Mouse (Mus musculus) hindbrain, embryonic 15.5 days (tissue): Measurements from ENCODE around the gene Trim7. TPM values are rescaled to one million over a fixed set of nuclear protein-coding genes. Genes with fewer than 3 reads are reported as not detected.
A peak's percentile ranks its signal among the peaks of the same experiment; 100 is the strongest.

ENCODE experiments used
- ATAC-seq: fragments of 200-750 bp; cut with Nextera tagmentation; 2 replicates; pipeline ENCODE4 v1.8.0; 2017; ENCODE audit warnings: low read depth, moderate number of reproducible peaks, moderate TSS enrichment; ENCODE audit not compliant: low FRiP score
- H3K27ac ChIP-seq: fragments of 300-500 bp; sonication (generic); replicated peaks from 2 replicates; pipeline ENCODE4 v1.5.1; 2015; ENCODE audit warnings: mild to moderate bottlenecking, inconsistent platforms
- H3K27me3 ChIP-seq: fragments of 300-500 bp; sonication (generic); 2 replicates; pipeline ENCODE4 v1.6.1; 2015; ENCODE audit warnings: control low read depth, inconsistent platforms
- H3K36me3 ChIP-seq: fragments of 300-500 bp; sonication (generic); 2 replicates; pipeline ENCODE4 v1.6.1; 2015; ENCODE audit warnings: control low read depth, inconsistent platforms
- H3K4me1 ChIP-seq: fragments of 300-500 bp; sonication (generic); replicated peaks from 2 replicates; pipeline ENCODE4 v1.6.1; 2015; ENCODE audit warnings: control low read depth, inconsistent platforms
- H3K4me2 ChIP-seq: fragments of 300-500 bp; sonication (generic); 2 replicates; pipeline ENCODE4 v1.6.1; 2015; ENCODE audit warnings: moderate library complexity, mild to moderate bottlenecking, inconsistent platforms
- H3K4me3 ChIP-seq: fragments of 300-500 bp; sonication (generic); 2 replicates; pipeline ENCODE4 v1.5.1; 2015; ENCODE audit warnings: mild to moderate bottlenecking, inconsistent platforms
- H3K9ac ChIP-seq: fragments of 300-500 bp; sonication (generic); 2 replicates; pipeline ENCODE4 v1.6.1; 2015; ENCODE audit warnings: inconsistent platforms
- H3K9me3 ChIP-seq: fragments of 300-500 bp; sonication (generic); 2 replicates; pipeline ENCODE4 v1.6.1; 2016; ENCODE audit warnings: control low read depth, inconsistent platforms
- WGBS: fragments of 180-500 bp; shearing (Covaris S2); methylation state at CpG from one replicate; pipeline ENCODE4 v1.1.7; 2015; 5-methylcytosine and 5-hydroxymethylcytosine counted together
- polyA plus RNA-seq: library from polyadenylated mRNA; unstranded; fragments of >200 nt; fragmentation: Nextera tagmentation; extraction: Ambion mirVana; gene quantifications from 2 replicates; pipeline ENCODE4 v1.2.1, GENCODE M21; 2015

Gene Trim7
- polyA plus RNA-seq, 1 experiment from 2014 or later: 3.7 TPM

DNA sequence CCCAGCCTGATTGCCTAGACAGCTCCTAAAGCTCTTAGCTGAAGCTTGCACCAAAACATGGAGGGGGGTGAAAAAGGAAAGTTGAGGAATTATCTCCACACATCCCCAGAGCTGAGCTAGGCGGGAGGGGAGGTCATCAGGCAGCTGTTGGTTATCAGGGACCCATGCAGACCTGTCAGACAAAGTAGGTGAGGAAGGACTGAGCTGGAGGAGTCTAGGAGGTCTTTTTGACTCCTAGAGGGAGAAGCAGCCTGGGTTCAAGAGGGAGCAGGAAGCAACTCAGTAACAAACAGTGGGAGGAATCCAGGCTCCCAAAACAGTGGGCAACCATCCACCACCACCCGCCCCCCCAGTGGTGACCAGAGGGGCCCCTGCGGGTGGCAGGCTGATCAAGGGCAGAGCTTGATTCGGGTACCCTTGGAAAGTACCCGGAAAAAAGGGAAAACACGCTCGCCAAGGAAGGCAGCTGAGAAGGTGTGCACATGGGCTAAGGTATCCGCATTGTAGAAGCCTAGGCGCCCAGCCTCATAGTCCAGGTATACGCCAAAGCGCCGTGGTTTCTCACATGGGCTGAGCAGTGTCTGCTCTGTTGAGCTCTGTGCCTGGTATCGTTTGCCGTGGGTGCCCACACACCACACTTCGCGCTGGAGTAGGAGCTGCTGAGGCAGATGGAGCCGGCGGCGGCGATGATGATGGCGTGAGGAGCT lies 18.9 kb upstream of the Trim7 start:
- Histone ChIP-seq H3K4me2 (no peak overlapping the region), H3K27me3 (no peaks in the 10 kb centered on the region), H3K9ac (no peak overlapping the region), H3K27ac (no peak overlapping the region), H3K9me3 (no peaks in the 10 kb centered on the region), H3K36me3 (peaks cover 78% of the 10 kb centered on the region), H3K4me3 (no peak overlapping the region), H3K4me1 (peaks cover 11% of the 10 kb centered on the region)
- ATAC-seq: peak; percentile 50; the same call in 1 of the 2 replicates
- 66% methylated on average over 21 of the region's 21 CpGs for WGBS

DNA sequence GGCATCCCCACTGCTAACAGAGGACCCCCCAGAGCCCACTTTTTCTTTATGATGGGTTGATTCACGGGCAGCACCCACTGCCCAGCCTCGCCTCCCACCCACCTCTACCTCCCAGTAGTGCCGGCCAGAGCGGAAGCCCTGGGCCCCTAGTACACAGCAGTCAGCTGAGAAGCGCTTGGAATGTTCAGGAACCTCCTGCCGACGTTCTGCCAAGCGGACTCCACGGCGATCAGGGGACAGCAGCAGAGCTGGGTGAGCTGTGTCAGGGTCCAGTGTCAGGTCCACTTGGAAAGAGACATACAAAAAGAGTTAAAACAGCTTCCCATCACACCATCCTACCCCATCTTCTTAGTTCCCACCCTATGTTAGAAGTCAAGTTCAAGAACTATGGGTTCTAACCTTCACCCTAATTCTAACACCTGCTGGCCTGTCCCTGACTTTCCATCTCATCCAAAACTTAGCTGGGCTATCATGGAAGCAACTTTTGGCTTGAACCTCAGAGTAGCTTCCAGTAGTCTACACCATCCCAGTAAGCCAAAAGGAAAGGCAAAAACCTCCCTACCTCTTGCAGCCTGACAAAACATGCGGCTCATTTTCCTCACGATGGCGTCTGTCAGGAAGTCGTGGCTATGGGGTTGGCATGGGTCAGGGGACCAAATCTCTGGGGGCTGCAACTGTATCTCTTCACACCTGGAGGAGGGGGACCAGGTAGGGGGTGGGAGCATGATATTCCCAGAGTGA lies 18.2 kb upstream of the Trim7 start:
- H3K4me1 ChIP-seq: peaks cover 3% of the 10 kb centered on the region
- H3K9me3 ChIP-seq: no peaks in the 10 kb centered on the region
- H3K27me3 ChIP-seq: no peaks in the 10 kb centered on the region
- no peak overlapping the region for H3K4me3 ChIP-seq
- H3K9ac ChIP-seq: no peak overlapping the region
- H3K27ac ChIP-seq: no peak overlapping the region
- H3K4me2 ChIP-seq: no peak overlapping the region
- ATAC-seq: no peak
- peaks cover 77% of the 10 kb centered on the region for H3K36me3 ChIP-seq
- WGBS: 72% methylated on average over 14 of the region's 14 CpGs

DNA sequence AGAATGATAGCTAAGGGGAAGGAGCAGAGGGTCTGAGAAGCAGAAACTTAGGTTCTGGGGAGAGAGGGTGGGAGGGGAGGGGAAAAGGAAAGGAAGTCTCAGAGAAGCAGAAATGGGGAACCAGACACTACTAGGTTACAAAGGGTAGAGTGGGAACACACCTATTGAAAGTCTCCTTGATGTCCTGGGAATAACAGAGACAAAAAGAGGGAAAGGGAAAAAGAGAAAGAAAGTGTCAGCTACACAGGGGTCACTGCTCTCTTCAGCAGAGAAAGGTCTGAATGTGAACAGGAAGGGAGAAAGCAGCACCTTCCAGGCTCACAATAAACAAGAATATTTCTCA lies 17.7 kb upstream of the Trim7 start:
- H3K4me1 ChIP-seq: peaks cover 3% of the 10 kb centered on the region
- ATAC-seq: no peak
- H3K9ac ChIP-seq: no peak overlapping the region
- H3K4me3 ChIP-seq: no peak overlapping the region
- H3K4me2 ChIP-seq: no peak overlapping the region
- H3K36me3 ChIP-seq: peaks cover 71% of the 10 kb centered on the region
- no peak overlapping the region for H3K27ac ChIP-seq
- no peaks in the 10 kb centered on the region for H3K9me3 ChIP-seq
- no peaks in the 10 kb centered on the region for H3K27me3 ChIP-seq

DNA sequence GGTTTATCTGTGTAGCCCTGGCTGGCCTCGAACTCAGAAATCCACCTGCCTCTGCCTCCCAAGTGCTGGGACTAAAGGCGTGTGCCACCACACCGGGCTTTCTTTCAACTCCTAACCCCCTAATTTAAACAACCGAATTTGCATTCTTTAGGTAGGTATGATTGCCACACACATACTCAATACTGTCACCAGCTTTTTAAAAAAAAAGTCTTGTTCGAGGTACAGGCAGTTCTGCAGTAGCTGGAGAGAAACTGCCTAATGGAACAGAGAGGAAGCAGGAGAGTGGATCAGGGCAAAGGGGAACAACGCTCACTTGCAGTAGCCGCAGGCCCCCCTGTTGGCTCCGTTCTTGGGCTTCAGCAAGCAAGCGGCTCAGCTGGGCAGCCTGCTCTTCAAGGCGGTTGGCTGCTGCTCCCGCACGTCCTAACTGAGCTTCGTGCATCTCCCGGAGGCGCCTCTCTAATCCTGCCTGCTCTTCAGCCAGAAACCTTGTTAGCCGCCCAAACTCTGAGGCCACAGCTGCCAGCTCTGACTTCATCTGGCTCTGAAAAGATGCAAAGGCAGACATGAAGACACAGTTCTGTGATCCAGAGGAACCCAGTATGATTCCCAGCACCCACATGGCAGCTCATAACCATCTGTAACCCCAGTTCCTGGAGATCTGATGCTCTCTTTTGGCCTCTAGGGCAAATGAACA lies 17.1 kb upstream of the Trim7 start:
- H3K9ac ChIP-seq: no peak overlapping the region
- H3K27ac ChIP-seq: no peak overlapping the region
- ATAC-seq: no peak
- no peaks in the 10 kb centered on the region for H3K9me3 ChIP-seq
- H3K4me3 ChIP-seq: no peak overlapping the region
- H3K36me3 ChIP-seq: peaks cover 65% of the 10 kb centered on the region
- no peak overlapping the region for H3K4me2 ChIP-seq
- no peaks in the 10 kb centered on the region for H3K27me3 ChIP-seq
- WGBS: 77% methylated on average over 16 of the region's 16 CpGs
- H3K4me1 ChIP-seq: peaks cover 9% of the 10 kb centered on the region

DNA sequence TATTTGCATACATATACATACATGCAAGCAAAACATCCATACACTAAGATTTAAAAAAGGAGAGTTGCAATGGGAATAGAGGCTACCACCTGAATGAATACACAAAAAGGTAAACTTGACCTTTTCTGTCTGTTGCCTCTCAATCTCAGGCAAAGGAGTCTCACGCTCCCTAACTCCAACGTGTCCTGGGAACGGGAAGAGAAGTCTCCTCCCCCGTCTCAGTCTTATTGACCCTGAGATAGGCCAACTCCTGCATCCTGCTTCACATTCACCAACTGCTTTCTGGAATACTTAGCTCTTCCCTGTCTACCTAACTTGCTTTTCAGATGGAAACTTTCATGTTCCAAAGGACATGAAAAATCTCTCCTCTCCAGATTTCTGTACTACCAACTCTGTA lies 16.5 kb upstream of the Trim7 start:
- H3K9me3 ChIP-seq: no peaks in the 10 kb centered on the region
- no peak overlapping the region for H3K27ac ChIP-seq
- no peak for ATAC-seq
- H3K4me2 ChIP-seq: no peak overlapping the region
- peaks cover 60% of the 10 kb centered on the region for H3K36me3 ChIP-seq
- peaks cover 14% of the 10 kb centered on the region for H3K4me1 ChIP-seq
- no peak overlapping the region for H3K4me3 ChIP-seq
- no peaks in the 10 kb centered on the region for H3K27me3 ChIP-seq
- WGBS: 70% methylated on average over 4 of the region's 4 CpGs
- no peak overlapping the region for H3K9ac ChIP-seq

DNA sequence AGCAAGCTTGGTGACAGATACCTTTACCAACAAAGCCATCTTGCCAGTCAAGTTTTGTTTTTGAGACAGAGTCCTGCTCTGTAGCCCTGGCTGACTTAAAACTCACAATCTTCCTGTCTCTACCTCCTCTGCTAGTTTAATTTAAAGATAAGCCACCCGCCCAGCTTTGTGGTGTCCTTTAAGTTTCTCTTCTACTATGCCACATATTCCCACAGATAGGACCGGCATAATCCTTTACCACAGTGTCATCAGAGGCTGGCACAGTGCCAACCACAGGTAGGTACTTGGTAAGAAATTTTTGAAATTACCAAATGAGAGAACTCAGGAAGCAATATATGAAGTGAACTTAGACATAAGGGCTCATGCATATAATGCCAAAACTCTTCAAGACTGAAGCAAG lies 15.8 kb upstream of the Trim7 start:
- Histone ChIP-seq H3K4me1 (peaks cover 21% of the 10 kb centered on the region), H3K9ac (no peak overlapping the region), H3K27ac (no peak overlapping the region), H3K36me3 (peaks cover 53% of the 10 kb centered on the region), H3K4me2 (no peak overlapping the region), H3K4me3 (no peak overlapping the region), H3K27me3 (no peaks in the 10 kb centered on the region), H3K9me3 (no peaks in the 10 kb centered on the region)
- WGBS: 89% methylated on average over 2 of the region's 2 CpGs
- no peak for ATAC-seq

DNA sequence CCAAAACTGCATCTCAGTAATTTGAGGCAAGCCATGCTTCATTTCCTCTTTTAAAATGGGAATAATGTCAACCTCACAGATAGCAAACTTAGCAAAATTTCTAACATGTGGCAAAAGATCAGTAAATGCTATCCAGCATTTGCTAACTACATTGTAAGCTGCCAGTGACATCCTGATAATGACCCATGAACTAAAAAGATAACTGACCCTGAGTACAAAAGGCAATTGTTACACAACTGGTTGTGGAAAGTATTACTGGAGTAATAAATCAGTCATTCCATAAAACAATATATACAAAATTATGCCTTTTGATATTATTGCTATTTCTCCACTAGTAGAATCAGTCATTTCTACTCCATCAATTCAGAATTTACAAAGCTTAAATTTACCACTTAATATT lies 12.2 kb upstream of the Trim7 start:
- ATAC-seq: no peak
- Histone ChIP-seq H3K9me3 (no peaks in the 10 kb centered on the region), H3K4me3 (no peak overlapping the region), H3K4me2 (no peak overlapping the region), H3K27me3 (no peaks in the 10 kb centered on the region), H3K4me1 (peaks cover 33% of the 10 kb centered on the region), H3K36me3 (peaks cover 16% of the 10 kb centered on the region), H3K9ac (no peak overlapping the region), H3K27ac (no peak overlapping the region)

DNA sequence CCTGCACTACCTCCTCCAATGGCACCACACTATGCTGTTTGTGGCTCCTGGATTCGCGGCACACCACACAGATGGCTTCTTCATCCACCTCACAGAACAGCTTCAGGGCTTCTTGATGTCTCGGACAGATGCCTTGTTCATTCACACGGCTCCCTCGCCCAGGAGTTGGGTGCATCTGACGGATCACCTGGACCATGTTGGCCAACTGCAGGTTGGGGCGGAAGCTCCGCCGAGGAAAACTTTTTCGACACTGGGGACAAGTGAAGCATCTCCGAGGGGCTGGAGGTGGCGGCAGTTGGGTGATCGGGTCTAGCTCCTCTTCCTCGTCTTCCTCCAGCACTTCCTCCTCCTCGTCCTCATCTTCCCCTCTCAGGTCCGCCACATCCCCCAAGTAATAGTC lies 10.1 kb upstream of the Trim7 start:
- Histone ChIP-seq H3K36me3 (peaks cover 8% of the 10 kb centered on the region), H3K4me2 (peak overlapping the region; percentile 93), H3K27me3 (no peaks in the 10 kb centered on the region), H3K9ac (peak overlapping the region; percentile 79), H3K9me3 (no peaks in the 10 kb centered on the region), H3K4me3 (peak overlapping the region; percentile 70), H3K27ac (no peak overlapping the region; the same call in 1 of the 2 replicates), H3K4me1 (peaks cover 34% of the 10 kb centered on the region)
- WGBS: 74% methylated on average over 16 of the region's 16 CpGs
- no peak for ATAC-seq

DNA sequence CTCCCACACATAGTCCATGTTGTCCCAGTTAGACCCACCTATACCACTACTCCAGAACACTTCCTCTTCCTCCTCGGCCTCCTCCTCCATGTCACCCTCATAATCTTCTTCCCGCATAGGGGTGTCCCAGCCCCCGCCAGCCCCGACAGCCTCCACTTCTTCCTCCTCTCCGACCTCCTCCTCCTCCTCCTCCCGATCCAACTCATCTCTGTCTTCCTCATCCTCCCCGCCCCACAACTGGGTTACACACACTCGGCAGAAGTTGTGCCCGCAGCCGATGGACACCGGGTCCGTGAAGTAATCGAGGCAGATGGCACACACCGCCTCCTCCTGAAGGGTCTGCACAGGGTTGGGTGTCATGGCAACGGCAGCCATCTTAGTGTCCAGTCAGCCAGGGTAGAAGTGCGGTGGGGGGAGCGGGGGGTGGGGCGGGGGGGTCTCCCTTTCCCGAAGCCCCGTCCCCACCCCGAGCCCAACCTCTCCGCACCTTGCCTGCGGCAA lies 9.6 kb upstream of the Trim7 start:
- Histone ChIP-seq H3K9me3 (no peaks in the 10 kb centered on the region), H3K4me2 (peak overlapping the region; percentile 93), H3K4me3 (peak overlapping the region; percentile 70), H3K36me3 (peaks cover 8% of the 10 kb centered on the region), H3K9ac (peak overlapping the region; percentile 79), H3K27ac (peak overlapping the region; percentile 98), H3K4me1 (peaks cover 34% of the 10 kb centered on the region), H3K27me3 (no peaks in the 10 kb centered on the region)
- WGBS: 3% methylated on average over 16 of the region's 23 CpGs
- peak; percentile 63 for ATAC-seq

DNA sequence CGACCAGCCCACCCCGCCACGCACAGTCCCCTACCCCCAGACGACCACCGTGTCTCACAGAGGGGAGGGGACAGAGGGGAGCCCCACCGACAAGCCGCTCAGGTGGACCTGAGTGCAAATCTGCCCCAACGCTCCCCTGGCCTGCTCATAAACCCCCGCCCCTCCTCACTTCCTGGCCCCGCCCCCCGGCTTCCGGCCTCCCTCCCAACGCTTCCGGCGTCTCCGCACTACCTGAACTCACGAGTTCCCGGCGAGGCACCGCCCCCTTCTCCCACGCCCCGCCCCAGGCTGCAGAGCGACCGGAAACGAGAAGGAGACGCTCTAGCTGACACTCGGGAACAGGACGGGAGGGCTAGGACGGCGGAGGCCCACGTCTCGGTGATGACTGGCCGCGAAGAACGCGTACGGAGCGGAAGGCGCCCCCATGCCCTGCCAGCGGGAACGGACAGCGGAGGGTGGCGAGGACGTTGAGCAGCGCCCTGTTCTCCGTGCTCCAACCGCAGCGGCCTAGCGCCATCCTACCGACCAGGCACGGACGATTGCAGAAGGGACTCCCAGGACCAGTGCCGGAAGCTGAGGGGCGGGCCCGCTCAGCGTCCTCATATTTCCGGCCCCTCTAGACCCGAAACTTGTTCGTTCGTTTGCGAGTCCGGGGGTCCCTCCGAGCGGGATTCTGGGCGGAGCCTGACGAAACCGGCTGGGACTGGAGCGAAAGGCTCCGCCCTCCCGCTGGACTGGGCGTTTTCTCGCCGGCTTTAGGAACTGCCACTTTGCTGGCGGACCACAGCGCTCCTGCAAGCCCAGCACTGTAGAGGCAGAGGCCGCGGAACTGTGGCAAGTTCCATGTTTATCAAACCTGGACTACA lies 8.9 kb upstream of the Trim7 start, which contains the start of gene Trim41:
Gene Trim41 (minus strand): TSS at position 554 of the 866 bp plus-strand sequence.
- Histone ChIP-seq H3K27ac (peak within 1 kb of the TSS; percentile 98), H3K9me3 (no peaks in the 10 kb centered on the region), H3K27me3 (no peaks in the 10 kb centered on the region), H3K9ac (peak within 1 kb of the TSS; percentile 79), H3K4me3 (peak within 1 kb of the TSS; percentile 70), H3K36me3 (peaks cover 3% of the 10 kb centered on the region), H3K4me2 (peak within 1 kb of the TSS; percentile 93), H3K4me1 (peaks cover 34% of the 10 kb centered on the region)
- under 1% methylated on average over 64 of the region's 77 CpGs for WGBS
- peak; percentile 97 for ATAC-seq

DNA sequence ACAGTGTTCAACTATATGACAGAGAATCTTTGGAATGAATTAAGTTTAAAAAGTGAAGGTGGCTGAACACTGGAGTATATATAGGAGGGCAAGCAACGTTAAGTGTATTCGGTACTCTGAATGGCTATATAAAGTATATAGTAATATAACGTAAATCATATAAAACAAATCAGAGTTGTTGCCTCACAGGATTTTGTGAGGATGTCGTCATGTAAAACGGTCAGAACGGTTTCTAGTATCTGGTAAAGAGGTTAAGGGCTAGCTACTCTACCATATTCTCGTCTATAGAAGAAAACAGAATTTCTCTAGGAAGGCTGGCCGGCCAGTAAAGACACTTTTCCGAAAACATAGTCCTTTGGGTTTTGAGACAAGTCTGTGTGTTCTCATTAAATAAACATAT lies 8.1 kb upstream of the Trim7 start:
- 8% methylated on average over 9 of the region's 9 CpGs for WGBS
- Histone ChIP-seq H3K36me3 (no peaks in the 10 kb centered on the region; the same call in 1 of the 2 replicates), H3K4me2 (peak overlapping the region; percentile 93), H3K4me3 (peak overlapping the region; percentile 70), H3K9ac (peak overlapping the region; percentile 78), H3K9me3 (no peaks in the 10 kb centered on the region), H3K27me3 (peaks cover 5% of the 10 kb centered on the region), H3K4me1 (peaks cover 37% of the 10 kb centered on the region), H3K27ac (peak overlapping the region; percentile 98)
- no peak for ATAC-seq
